Mouse (Mus musculus) midbrain, postnatal 0 days (tissue): ENCODE data around the gene Vdac2. TPM values are rescaled to one million over a fixed set of nuclear protein-coding genes. Genes with fewer than 3 reads are reported as not detected.

Experiments used
- ATAC-seq: fragments of 200-750 bp; cut with Nextera tagmentation; 2 replicates; pipeline ENCODE4 v1.8.0; 2017; ENCODE audit warnings: moderate number of reproducible peaks, mild to moderate bottlenecking, moderate TSS enrichment, moderate library complexity; ENCODE audit not compliant: low FRiP score
- DNase-seq: peaks from one replicate; pipeline ENCODE4 v3.0.0-alpha.2; 2015; ENCODE audit warnings: low spot score
- H3K27ac ChIP-seq: fragments of 300-500 bp; sonication (generic); 2 replicates; pipeline ENCODE4 v1.5.1; 2014; ENCODE audit warnings: low read depth, mild to moderate bottlenecking, low read length, mixed read lengths
- H3K27me3 ChIP-seq: fragments of 300-500 bp; sonication (generic); 2 replicates; pipeline ENCODE4 v1.6.1; 2014; ENCODE audit warnings: low read length, control low read depth, mixed read lengths; ENCODE audit not compliant: insufficient read depth
- H3K36me3 ChIP-seq: fragments of 300-500 bp; sonication (generic); 2 replicates; pipeline ENCODE4 v1.6.1; 2014; ENCODE audit warnings: low read length, control low read depth, mixed read lengths; ENCODE audit not compliant: insufficient read depth
- H3K4me1 ChIP-seq: fragments of 300-500 bp; sonication (generic); 2 replicates; pipeline ENCODE4 v1.6.1; 2014; ENCODE audit warnings: mild to moderate bottlenecking, control low read depth, antibody characterized with exemption, low read length, mixed read lengths; ENCODE audit not compliant: insufficient read depth
- H3K4me2 ChIP-seq: fragments of 300-500 bp; sonication (generic); 2 replicates; pipeline ENCODE4 v1.6.1; 2014; ENCODE audit warnings: low read depth, mild to moderate bottlenecking, low read length, mixed read lengths; ENCODE audit not compliant: poor library complexity, severe bottlenecking
- H3K4me3 ChIP-seq: fragments of 300-500 bp; sonication (generic); 2 replicates; pipeline ENCODE4 v1.5.1; 2014; ENCODE audit warnings: low read depth, mild to moderate bottlenecking, low read length, moderate library complexity
- H3K9ac ChIP-seq: fragments of 300-500 bp; sonication (generic); replicated peaks from 2 replicates; pipeline ENCODE4 v1.6.1; 2014; ENCODE audit warnings: mild to moderate bottlenecking, low read length, moderate library complexity, mixed read lengths; ENCODE audit not compliant: poor library complexity, severe bottlenecking
- H3K9me3 ChIP-seq: fragments of 300-500 bp; sonication (generic); 2 replicates; pipeline ENCODE4 v1.6.1; 2016; ENCODE audit warnings: low read length, control low read depth
- CTCF ChIP-seq: IDR thresholded peaks from 2 replicates; pipeline ENCODE4 v1.5.1; 2016; ENCODE audit warnings: antibody characterized with exemption, mild to moderate bottlenecking
- WGBS: fragments of 180-500 bp; shearing (Covaris S2); extraction: QIAGEN DNeasy Blood & Tissue Kit; methylation state at CpG from one replicate; pipeline ENCODE4 v1.1.7; 2014; 5-methylcytosine and 5-hydroxymethylcytosine counted together
- polyA plus RNA-seq: library from polyadenylated mRNA; unstranded; fragments of >200 nt; fragmentation: Nextera tagmentation; extraction: Ambion mirVana; gene quantifications from 2 replicates; pipeline ENCODE4 v1.2.1, GENCODE M21; 2015
- total RNA-seq: library from RNA; depleted of rRNA; stranded (reverse); fragments of >200 nt; gene quantifications from 2 replicates; pipeline ENCODE4 v1.2.3, GENCODE M21; 2014; rRNA removed

The Vdac2 gene
- 219 and 224 TPM in 2 replicates for total RNA-seq
- polyA plus RNA-seq, result 300 and 308 TPM in 2 replicates

DNA sequence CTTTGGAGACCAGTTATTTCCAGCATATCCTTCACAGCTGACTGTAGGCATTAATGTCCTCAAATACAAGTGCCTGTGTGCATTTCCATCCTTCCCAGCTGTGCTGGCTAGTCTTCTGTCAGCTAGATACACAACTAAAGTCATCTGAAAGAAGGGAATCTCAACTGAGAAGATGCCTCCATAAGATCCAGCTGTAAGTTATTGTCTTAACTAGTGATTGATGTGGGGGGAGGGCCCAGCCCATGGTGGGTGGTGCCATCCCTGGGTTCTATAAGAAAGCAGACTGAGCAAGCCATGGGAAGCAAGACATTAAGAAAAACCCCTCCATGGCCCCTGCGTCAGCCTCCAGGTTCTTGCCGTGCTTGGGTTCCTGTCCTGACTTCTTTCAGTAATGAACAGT, at the start of gene Vdac2:
Gene Vdac2 (plus strand): TSS at position 301 of the 400 bp plus-strand sequence.
- Histone ChIP-seq H3K4me2 (no peak within 1 kb of the TSS), H3K36me3 (no peaks in the 10 kb centered on the region), H3K27me3 (no peaks in the 10 kb centered on the region), H3K9ac (no peak within 1 kb of the TSS), H3K4me3 (no peak within 1 kb of the TSS), H3K4me1 (no peaks in the 10 kb centered on the region), H3K27ac (no peak within 1 kb of the TSS), H3K9me3 (no peaks in the 10 kb centered on the region)
- no peak for DNase-seq
- no peak for ATAC-seq
- 86% methylated on average over 2 of the region's 2 CpGs for WGBS
- no peak for TF ChIP-seq CTCF

DNA sequence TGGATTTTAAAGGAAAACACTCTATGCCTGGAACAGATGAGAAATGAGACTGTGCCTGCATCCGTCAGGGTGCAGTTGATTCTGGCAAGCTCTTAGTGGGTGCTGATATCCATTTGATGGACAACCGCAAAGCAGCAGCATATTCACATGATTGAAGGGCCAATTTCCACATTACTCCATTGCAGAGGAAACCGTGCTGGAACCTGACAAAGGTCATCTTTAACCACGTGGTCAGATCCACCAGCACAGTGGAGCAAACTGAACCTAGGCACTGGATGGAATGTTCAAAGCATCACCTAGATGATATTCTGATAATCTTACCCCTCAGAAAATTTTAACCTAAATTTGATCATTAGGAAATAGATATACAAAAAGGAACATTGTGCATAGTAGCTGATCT, 48.8 kb upstream of the Vdac2 start:
- H3K9me3 ChIP-seq, result no peaks in the 10 kb centered on the region
- peaks cover 9% of the 10 kb centered on the region; the same call in 1 of the 2 replicates for H3K36me3 ChIP-seq
- H3K4me1 ChIP-seq, result no peaks in the 10 kb centered on the region
- no peak for TF ChIP-seq CTCF
- H3K27me3 ChIP-seq, result no peaks in the 10 kb centered on the region
- H3K27ac ChIP-seq, result no peak overlapping the region
- no peak for DNase-seq
- no peak for ATAC-seq
- no peak overlapping the region for H3K4me3 ChIP-seq
- 92% methylated on average over 4 of the region's 4 CpGs for WGBS
- H3K9ac ChIP-seq, result no peak overlapping the region
- no peak overlapping the region for H3K4me2 ChIP-seq

DNA sequence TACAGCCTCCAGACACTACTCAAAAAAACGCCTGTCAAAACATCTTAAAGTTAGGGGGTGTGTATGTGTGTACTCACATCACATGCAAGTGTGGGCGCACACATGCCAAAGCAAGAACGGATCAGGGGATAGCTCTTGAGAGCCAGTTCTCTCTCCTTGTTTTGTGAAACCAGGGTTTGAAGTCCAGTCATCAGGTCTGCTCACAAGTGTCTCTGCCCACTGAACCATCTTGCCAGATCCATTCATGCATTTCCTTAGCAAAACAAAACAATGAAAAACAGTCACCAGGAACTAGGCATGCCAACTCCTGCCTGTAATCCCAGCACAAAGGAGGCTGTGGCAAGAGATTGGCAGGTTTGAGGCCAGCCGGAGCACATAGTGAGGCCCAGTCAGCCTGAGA, 38.5 kb upstream of the Vdac2 start:
- Histone ChIP-seq H3K4me2 (no peak overlapping the region), H3K9me3 (no peaks in the 10 kb centered on the region), H3K4me3 (no peak overlapping the region), H3K27me3 (no peaks in the 10 kb centered on the region), H3K4me1 (no peaks in the 10 kb centered on the region), H3K27ac (no peak overlapping the region), H3K36me3 (peaks cover 16% of the 10 kb centered on the region), H3K9ac (no peak overlapping the region)
- no peak for TF ChIP-seq CTCF
- 62% methylated on average over 4 of the region's 4 CpGs for WGBS
- no peak for ATAC-seq
- DNase-seq, result no peak

DNA sequence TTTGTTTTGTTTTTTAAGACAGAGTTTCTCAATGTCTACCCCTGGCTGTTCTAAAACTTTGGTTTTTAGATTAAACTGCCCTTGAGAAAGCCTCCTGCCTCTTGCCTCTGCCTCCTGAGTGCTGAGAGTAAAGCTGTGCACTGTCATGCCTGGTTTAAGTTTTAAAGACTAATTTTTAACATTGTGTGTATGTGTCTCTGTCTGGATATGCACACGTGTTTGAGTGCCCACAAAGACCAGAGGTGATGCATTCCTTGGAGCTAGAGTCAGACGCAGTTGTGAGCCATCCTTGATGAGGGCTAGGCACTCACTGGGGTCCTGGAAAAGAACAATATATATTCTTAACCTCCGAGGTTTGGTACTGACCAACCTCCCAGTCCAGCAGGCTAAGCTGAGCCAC, 37.7 kb upstream of the Vdac2 start:
- 75% methylated on average over 3 of the region's 3 CpGs for WGBS
- TF ChIP-seq CTCF, result no peak
- DNase-seq (no peak), ATAC-seq (no peak)
- no peak overlapping the region for H3K4me2 ChIP-seq
- no peak overlapping the region for H3K27ac ChIP-seq
- H3K4me1 ChIP-seq, result no peaks in the 10 kb centered on the region
- no peaks in the 10 kb centered on the region for H3K27me3 ChIP-seq
- no peak overlapping the region for H3K4me3 ChIP-seq
- peaks cover 17% of the 10 kb centered on the region for H3K36me3 ChIP-seq
- no peaks in the 10 kb centered on the region for H3K9me3 ChIP-seq
- no peak overlapping the region for H3K9ac ChIP-seq

DNA sequence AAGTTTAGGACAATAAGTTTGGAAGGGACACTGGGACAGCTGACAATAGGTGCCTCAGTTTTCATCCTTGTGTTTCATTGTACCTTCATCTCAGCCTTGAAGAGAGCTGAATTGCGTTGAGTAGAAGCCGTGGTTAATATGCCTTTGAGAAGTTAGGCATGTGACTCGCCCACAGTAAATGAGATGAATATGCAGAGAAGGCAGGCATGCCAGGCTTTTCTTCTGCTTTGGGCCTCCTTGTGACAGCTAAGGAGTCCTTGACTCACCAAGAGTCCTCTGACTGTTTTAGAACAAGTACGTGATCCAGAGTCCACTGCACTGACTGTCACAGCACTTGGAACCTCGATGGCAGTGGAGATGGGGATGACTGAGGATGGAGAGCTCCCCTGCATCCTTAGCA, 36.9 kb upstream of the Vdac2 start:
- WGBS, result 97% methylated on average over 5 of the region's 5 CpGs
- no peak for ATAC-seq

DNA sequence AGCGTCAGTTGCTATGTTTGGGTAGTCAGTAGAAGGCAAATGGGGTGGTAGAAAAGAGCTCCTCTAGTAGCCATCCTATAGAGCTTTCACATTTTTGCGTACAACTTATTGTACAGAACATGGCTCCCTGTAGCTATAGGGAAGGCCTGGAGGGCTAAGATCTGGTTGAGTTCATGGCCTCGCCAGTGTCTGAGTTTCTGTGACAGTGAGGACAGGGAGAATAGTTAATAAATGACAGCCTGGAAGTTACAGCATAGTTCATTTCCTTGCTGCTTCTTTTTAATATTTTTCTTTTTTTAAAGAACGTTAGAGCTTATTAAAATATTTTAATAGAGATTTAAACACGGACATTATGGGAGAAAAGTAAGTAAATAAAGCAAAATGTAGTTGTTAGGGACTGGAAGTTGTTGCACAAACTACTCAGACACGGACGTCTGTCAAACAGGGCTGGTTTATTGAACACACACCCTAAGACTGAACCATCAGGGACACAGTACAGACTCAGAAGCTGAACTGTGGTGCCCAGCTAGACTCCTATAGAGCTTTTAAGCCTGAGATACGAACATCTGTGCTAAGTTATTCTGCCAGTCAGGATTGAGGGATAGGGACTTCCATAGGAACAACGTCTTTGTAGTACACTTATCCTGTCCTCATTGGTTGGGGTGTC, 34.3 kb upstream of the Vdac2 start:
- H3K9ac ChIP-seq, result no peak overlapping the region
- ATAC-seq (no peak), DNase-seq (no peak)
- no peak overlapping the region for H3K27ac ChIP-seq
- peaks cover 14% of the 10 kb centered on the region for H3K36me3 ChIP-seq
- H3K4me2 ChIP-seq, result no peak overlapping the region
- H3K9me3 ChIP-seq, result no peaks in the 10 kb centered on the region
- H3K4me3 ChIP-seq, result no peak overlapping the region
- no peaks in the 10 kb centered on the region for H3K4me1 ChIP-seq
- WGBS, result 89% methylated on average over 9 of the region's 9 CpGs
- TF ChIP-seq CTCF, result no peak
- no peaks in the 10 kb centered on the region for H3K27me3 ChIP-seq

More for the DNA sequence above, 36.9 kb upstream of the Vdac2 start:
- DNase-seq, result no peak
- Histone ChIP-seq H3K4me3 (no peak overlapping the region), H3K27ac (no peak overlapping the region), H3K36me3 (peaks cover 21% of the 10 kb centered on the region), H3K4me2 (no peak overlapping the region), H3K4me1 (no peaks in the 10 kb centered on the region), H3K27me3 (no peaks in the 10 kb centered on the region), H3K9me3 (no peaks in the 10 kb centered on the region), H3K9ac (no peak overlapping the region)
- no peak for TF ChIP-seq CTCF
